Mouse (Mus musculus): ENCODE data around the gene Tmem87a. TPM values are rescaled to one million over a fixed set of nuclear protein-coding genes. Genes with fewer than 3 reads are reported as not detected.
A peak's percentile ranks its signal among the peaks of the same experiment; 100 is the strongest.

Tmem87a gene
- polyA plus RNA-seq (2015; fragmentation: Nextera tagmentation; extraction: Ambion mirVana) = 10.6 and 11.3 TPM in 2 replicates

- H3K27ac ChIP-seq = peak within 1 kb of the TSS; percentile 98
- peaks cover 3% of the 10 kb centered on the region for H3K4me1 ChIP-seq (replicated peaks)
- peak within 1 kb of the TSS; percentile 75 for H3K9ac ChIP-seq
- ATAC-seq = peak; percentile 99
- under 1% methylated on average over 34 of the region's 34 CpGs for WGBS
- H3K4me3 ChIP-seq (replicated peaks) = peak within 1 kb of the TSS; percentile 70
- H3K36me3 ChIP-seq = no peaks in the 10 kb centered on the region
- H3K4me2 ChIP-seq (replicated peaks) = peak within 1 kb of the TSS; percentile 80
- H3K27me3 ChIP-seq (replicated peaks) = no peaks in the 10 kb centered on the region
- no peaks in the 10 kb centered on the region for H3K9me3 ChIP-seq
Measured at GRCm38 (mm10) chr2:120403986-120404822, at the start of gene Tmem87a. Tmem87a (minus strand) TSS chr2:120404113.

GRCm38 (mm10) chr2:120452600-120452999, 48.7 kb upstream of the Tmem87a start:
- Histone ChIP-seq H3K9ac (no peak overlapping the region), H3K36me3 (no peaks in the 10 kb centered on the region), H3K4me3 (replicated peaks) (no peak overlapping the region), H3K4me2 (replicated peaks) (no peak overlapping the region), H3K27me3 (replicated peaks) (no peaks in the 10 kb centered on the region), H3K27ac (no peak overlapping the region), H3K4me1 (replicated peaks) (no peaks in the 10 kb centered on the region), H3K9me3 (no peaks in the 10 kb centered on the region)
- ATAC-seq = no peak
- WGBS = 64% methylated on average over 4 of the region's 4 CpGs

GRCm38 (mm10) chr2:120450724-120451123, 46.8 kb upstream of the Tmem87a start:
- whole genome bisulfite sequencing = 69% methylated on average over 6 of the region's 6 CpGs
- Histone ChIP-seq H3K9me3 (no peaks in the 10 kb centered on the region), H3K27ac (no peak overlapping the region), H3K4me2 (replicated peaks) (no peak overlapping the region), H3K27me3 (replicated peaks) (no peaks in the 10 kb centered on the region), H3K4me3 (replicated peaks) (no peak overlapping the region), H3K36me3 (no peaks in the 10 kb centered on the region), H3K9ac (no peak overlapping the region), H3K4me1 (replicated peaks) (no peaks in the 10 kb centered on the region)
- no peak for ATAC-seq

- no peak for ATAC-seq
- Histone ChIP-seq H3K27me3 (replicated peaks) (no peaks in the 10 kb centered on the region), H3K9ac (no peak overlapping the region), H3K36me3 (no peaks in the 10 kb centered on the region), H3K4me2 (replicated peaks) (no peak overlapping the region), H3K4me1 (replicated peaks) (no peaks in the 10 kb centered on the region), H3K9me3 (no peaks in the 10 kb centered on the region), H3K27ac (no peak overlapping the region), H3K4me3 (replicated peaks) (no peak overlapping the region)
- 97% methylated on average over 1 of the region's 1 CpGs for WGBS
Measured at GRCm38 (mm10) chr2:120447306-120447705, 43.4 kb upstream of the Tmem87a start.

GRCm38 (mm10) chr2:120446373-120446772, 42.5 kb upstream of the Tmem87a start:
- no peak overlapping the region for H3K27ac ChIP-seq
- 73% methylated on average over 10 of the region's 10 CpGs for WGBS

GRCm38 (mm10) chr2:120444486-120444885, 40.6 kb upstream of the Tmem87a start:
- no peak overlapping the region for H3K4me3 ChIP-seq (replicated peaks)
- H3K27ac ChIP-seq = no peak overlapping the region
- H3K9me3 ChIP-seq = no peaks in the 10 kb centered on the region
- no peaks in the 10 kb centered on the region for H3K27me3 ChIP-seq (replicated peaks)
- no peak overlapping the region for H3K4me2 ChIP-seq (replicated peaks)
- no peak overlapping the region for H3K9ac ChIP-seq
- 86% methylated on average over 1 of the region's 1 CpGs for whole genome bisulfite sequencing
- H3K36me3 ChIP-seq = no peaks in the 10 kb centered on the region
- ATAC-seq = no peak
- no peaks in the 10 kb centered on the region for H3K4me1 ChIP-seq (replicated peaks)

More at GRCm38 (mm10) chr2:120446373-120446772, 42.5 kb upstream of the Tmem87a start:
- Histone ChIP-seq H3K4me3 (replicated peaks) (no peak overlapping the region), H3K4me2 (replicated peaks) (no peak overlapping the region), H3K4me1 (replicated peaks) (no peaks in the 10 kb centered on the region), H3K36me3 (no peaks in the 10 kb centered on the region), H3K9me3 (no peaks in the 10 kb centered on the region), H3K9ac (no peak overlapping the region), H3K27me3 (replicated peaks) (no peaks in the 10 kb centered on the region)
- ATAC-seq = no peak

- H3K36me3 ChIP-seq = no peaks in the 10 kb centered on the region
- H3K27me3 ChIP-seq (replicated peaks) = no peaks in the 10 kb centered on the region
- H3K4me3 ChIP-seq (replicated peaks) = no peak overlapping the region
- WGBS = 92% methylated on average over 5 of the region's 5 CpGs
- no peaks in the 10 kb centered on the region for H3K4me1 ChIP-seq (replicated peaks)
- H3K27ac ChIP-seq = no peak overlapping the region
- no peak for ATAC-seq
- no peak overlapping the region for H3K9ac ChIP-seq
- H3K9me3 ChIP-seq = no peaks in the 10 kb centered on the region
- H3K4me2 ChIP-seq (replicated peaks) = no peak overlapping the region
Measured at GRCm38 (mm10) chr2:120424386-120424785, 20.5 kb upstream of the Tmem87a start.

- Histone ChIP-seq H3K4me3 (replicated peaks) (no peak overlapping the region), H3K9ac (no peak overlapping the region), H3K27ac (no peak overlapping the region), H3K36me3 (no peaks in the 10 kb centered on the region), H3K4me2 (replicated peaks) (no peak overlapping the region), H3K27me3 (replicated peaks) (no peaks in the 10 kb centered on the region), H3K9me3 (no peaks in the 10 kb centered on the region), H3K4me1 (replicated peaks) (no peaks in the 10 kb centered on the region)
- ATAC-seq = no peak
- 65% methylated on average over 1 of the region's 1 CpGs for WGBS
Measured at GRCm38 (mm10) chr2:120414738-120415414, 11.0 kb upstream of the Tmem87a start.

- no peak overlapping the region for H3K27ac ChIP-seq
- H3K4me3 ChIP-seq (replicated peaks) = no peak overlapping the region
- ATAC-seq = no peak
- H3K4me1 ChIP-seq (replicated peaks) = no peaks in the 10 kb centered on the region
- H3K36me3 ChIP-seq = no peaks in the 10 kb centered on the region
- no peaks in the 10 kb centered on the region for H3K9me3 ChIP-seq
- H3K9ac ChIP-seq = no peak overlapping the region
- H3K27me3 ChIP-seq (replicated peaks) = no peaks in the 10 kb centered on the region
- no peak overlapping the region for H3K4me2 ChIP-seq (replicated peaks)
Measured at GRCm38 (mm10) chr2:120414113-120414512, 10.2 kb upstream of the Tmem87a start.

GRCm38 (mm10) chr2:120411096-120411628, 7.2 kb upstream of the Tmem87a start:
- H3K9me3 ChIP-seq = no peaks in the 10 kb centered on the region
- H3K4me2 ChIP-seq (replicated peaks) = no peak overlapping the region
- 96% methylated on average over 3 of the region's 3 CpGs for WGBS
- no peak overlapping the region for H3K27ac ChIP-seq
- H3K36me3 ChIP-seq = no peaks in the 10 kb centered on the region
- H3K4me1 ChIP-seq (replicated peaks) = no peaks in the 10 kb centered on the region
- no peak for ATAC-seq
- H3K27me3 ChIP-seq (replicated peaks) = no peaks in the 10 kb centered on the region
- H3K9ac ChIP-seq = no peak overlapping the region
- no peak overlapping the region for H3K4me3 ChIP-seq (replicated peaks)

GRCm38 (mm10) chr2:120404823-120405765, 1.2 kb upstream of the Tmem87a start:
- Histone ChIP-seq H3K4me3 (replicated peaks) (peak overlapping the region; percentile 70), H3K4me2 (replicated peaks) (peak overlapping the region; percentile 80), H3K27ac (peak overlapping the region; percentile 98), H3K9me3 (no peaks in the 10 kb centered on the region), H3K4me1 (replicated peaks) (peaks cover 3% of the 10 kb centered on the region), H3K9ac (peak overlapping the region; percentile 63), H3K36me3 (no peaks in the 10 kb centered on the region), H3K27me3 (replicated peaks) (no peaks in the 10 kb centered on the region)
- peak; percentile 2; the same call in 1 of the 2 replicates for ATAC-seq
- WGBS = 21% methylated on average over 14 of the region's 14 CpGs

GRCm38 (mm10) chr2:120403653-120403985, 294 bp downstream of the Tmem87a start, which contains the start of gene Ganc:
Ganc (plus strand) TSS chr2:120403896.
- peak within 1 kb of the TSS; percentile 70 for H3K4me3 ChIP-seq (replicated peaks)
- peak; percentile 67 for ATAC-seq
- no peaks in the 10 kb centered on the region for H3K9me3 ChIP-seq
- H3K9ac ChIP-seq = peak within 1 kb of the TSS; percentile 75
- under 1% methylated on average over 17 of the region's 17 CpGs for WGBS
- peaks cover 3% of the 10 kb centered on the region for H3K4me1 ChIP-seq (replicated peaks)
- H3K4me2 ChIP-seq (replicated peaks) = peak within 1 kb of the TSS; percentile 80
- H3K27ac ChIP-seq = peak within 1 kb of the TSS; percentile 98
- no peaks in the 10 kb centered on the region for H3K27me3 ChIP-seq (replicated peaks)
- no peaks in the 10 kb centered on the region for H3K36me3 ChIP-seq
